Mouse (Mus musculus): Measurements from ENCODE around the gene Nmnat3.

- no peak for TF ChIP-seq POLR2A (IDR thresholded peaks at IDR 0.05; ENCODE audit: insufficient read depth, low read depth, low read length)
- TF ChIP-seq EP300 (IDR thresholded peaks at IDR 0.05; ENCODE audit: insufficient read depth, low read depth, low read length): no peak
These were observed 128.2 kb downstream of the Nmnat3 start for GRCm38 (mm10) chr9:98415427-98415826.
